Mouse (Mus musculus): ENCODE measurements around the gene Ubxn1. TPM values are rescaled to one million over a fixed set of nuclear protein-coding genes. Genes with fewer than 3 reads are reported as not detected.
A peak's percentile ranks its signal among the peaks of the same experiment; 100 is the strongest.
"Not testable (repeated sequence)": the region's sequence is repeated elsewhere in the genome, so short reads cannot be mapped to it uniquely, and the experiment has no call there.

Gene Ubxn1
- polyA plus RNA-seq, 1 experiment from 2014 or later: 120 TPM

DNA sequence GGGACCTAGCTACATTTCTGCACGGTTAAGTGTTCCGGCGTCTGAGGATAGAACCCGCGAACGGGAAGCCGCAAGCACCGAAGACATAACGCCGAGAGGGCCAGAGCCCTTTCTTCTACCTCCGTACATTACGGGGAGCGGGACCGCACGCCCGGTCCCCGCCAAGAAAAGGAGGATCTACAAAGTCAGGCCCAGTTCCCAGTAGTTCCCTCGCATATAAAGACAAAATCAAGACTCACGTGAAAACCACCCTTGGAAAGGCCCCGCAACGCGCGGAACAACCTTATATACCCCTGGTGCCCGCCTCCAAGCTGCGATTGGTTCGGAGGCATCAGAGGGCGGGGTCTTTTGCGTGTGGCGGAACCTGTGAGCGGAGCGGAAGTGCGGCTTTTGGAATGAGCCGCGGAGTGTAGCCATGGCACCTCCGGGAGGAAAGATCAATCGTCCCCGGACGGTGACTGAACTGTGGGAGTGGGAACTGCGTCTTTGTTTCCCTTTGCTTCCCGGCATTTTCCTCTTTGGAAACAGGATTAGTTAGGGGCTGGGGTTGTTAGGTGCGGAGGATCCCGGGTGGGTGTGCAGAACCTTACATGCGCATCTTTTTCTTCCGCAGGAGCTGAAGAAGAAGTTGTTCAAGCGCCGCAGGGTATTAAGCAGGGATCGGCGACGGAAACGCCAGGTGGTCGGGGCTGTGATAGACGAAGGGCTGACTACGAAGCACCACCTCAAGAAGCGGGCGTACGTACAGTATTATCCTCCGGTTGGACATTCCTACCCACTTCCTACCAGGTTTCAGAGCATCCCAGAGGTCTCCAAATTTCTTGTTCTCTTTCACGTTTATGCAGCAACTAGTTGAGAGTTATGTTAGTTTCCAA is 17.5 kb downstream of the Ubxn1 start, which contains the start of the genes 1810009A15Rik and Gm49416:
Gene 1810009A15Rik, plus strand, starts transcription at position 343 of the 875 bp plus-strand sequence.
Gene Gm49416, plus strand, starts transcription at position 416 of the 875 bp plus-strand sequence.
- Histone ChIP-seq H3K4me2 (peak within 1 kb of the TSS; percentile 81), H3K27me3 (no peaks in the 10 kb centered on the region), H3K4me1 (replicated peaks) (peaks cover 12% of the 10 kb centered on the region), H3K27ac (peak within 1 kb of the TSS; percentile 86), H3K9ac (peak within 1 kb of the TSS; percentile 86), H3K9me3 (replicated peaks) (no peaks in the 10 kb centered on the region), H3K4me3 (peak within 1 kb of the TSS; percentile 84), H3K36me3 (peaks cover 9% of the 10 kb centered on the region; the same call in 1 of the 2 replicates)
- WGBS: under 1% methylated on average over 58 of the region's 58 CpGs
- peak; percentile 93 for ATAC-seq (replicated peaks; ENCODE audit: insufficient number of reproducible peaks, insufficient read depth, low FRiP score, low read depth)

DNA sequence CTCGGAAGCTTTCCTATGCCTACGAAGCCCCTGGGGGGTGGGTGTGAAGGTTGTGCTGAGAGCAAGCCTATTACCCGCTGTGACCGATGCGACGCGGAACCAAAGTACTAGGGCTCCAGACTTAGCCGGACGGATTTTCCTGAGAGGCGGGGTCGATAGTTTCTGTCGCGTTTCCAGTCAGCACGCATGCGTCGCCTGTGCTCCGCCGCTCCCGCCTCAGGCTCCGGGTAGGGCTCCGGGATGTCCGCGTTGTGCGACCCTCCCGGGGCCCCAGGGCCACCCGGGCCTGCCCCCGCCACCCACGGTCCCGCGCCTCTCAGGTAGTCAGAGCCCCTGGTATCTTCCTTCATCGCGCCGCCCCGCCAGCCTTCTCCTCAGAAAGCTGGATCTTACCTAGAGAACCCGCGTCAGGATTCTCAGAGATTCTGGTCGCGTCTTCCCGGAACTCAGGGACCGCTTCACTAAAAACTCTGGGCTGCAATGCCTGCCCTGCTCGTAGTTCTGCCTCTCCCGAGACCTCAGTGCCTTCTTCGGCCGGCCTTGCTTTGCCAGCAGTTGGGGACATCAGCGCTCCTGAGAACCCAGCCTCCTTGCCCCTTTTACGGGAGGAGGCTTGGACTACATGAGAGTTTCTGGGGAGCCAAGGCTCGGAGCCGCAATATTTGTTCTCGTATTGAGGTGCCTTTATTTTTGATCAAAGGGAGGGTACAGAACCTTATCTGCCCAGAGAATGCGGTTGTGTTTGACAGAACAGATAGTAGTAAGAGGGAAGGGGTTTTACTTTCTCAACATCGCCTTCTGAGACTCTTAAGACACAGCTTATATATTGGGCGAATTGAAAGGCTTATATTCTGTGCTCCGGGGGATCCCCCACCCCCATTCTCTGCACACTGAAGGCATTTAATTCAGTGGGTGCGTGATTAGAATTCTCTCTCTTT is 21.8 kb downstream of the Ubxn1 start, which contains the start of gene Ints5:
Gene Ints5, plus strand, starts transcription at position 177 of the 938 bp plus-strand sequence.
- ATAC-seq (replicated peaks; ENCODE audit: insufficient number of reproducible peaks, insufficient read depth, low FRiP score, low read depth): peak; percentile 27
- Histone ChIP-seq H3K4me2 (peak within 1 kb of the TSS; percentile 90), H3K36me3 (peaks cover 27% of the 10 kb centered on the region), H3K9me3 (replicated peaks) (no peaks in the 10 kb centered on the region), H3K4me1 (replicated peaks) (peaks cover 26% of the 10 kb centered on the region), H3K27ac (peak within 1 kb of the TSS; percentile 85), H3K27me3 (no peaks in the 10 kb centered on the region), H3K9ac (peak within 1 kb of the TSS; percentile 92), H3K4me3 (peak within 1 kb of the TSS; percentile 90)
- WGBS: 2% methylated on average over 54 of the region's 54 CpGs

DNA sequence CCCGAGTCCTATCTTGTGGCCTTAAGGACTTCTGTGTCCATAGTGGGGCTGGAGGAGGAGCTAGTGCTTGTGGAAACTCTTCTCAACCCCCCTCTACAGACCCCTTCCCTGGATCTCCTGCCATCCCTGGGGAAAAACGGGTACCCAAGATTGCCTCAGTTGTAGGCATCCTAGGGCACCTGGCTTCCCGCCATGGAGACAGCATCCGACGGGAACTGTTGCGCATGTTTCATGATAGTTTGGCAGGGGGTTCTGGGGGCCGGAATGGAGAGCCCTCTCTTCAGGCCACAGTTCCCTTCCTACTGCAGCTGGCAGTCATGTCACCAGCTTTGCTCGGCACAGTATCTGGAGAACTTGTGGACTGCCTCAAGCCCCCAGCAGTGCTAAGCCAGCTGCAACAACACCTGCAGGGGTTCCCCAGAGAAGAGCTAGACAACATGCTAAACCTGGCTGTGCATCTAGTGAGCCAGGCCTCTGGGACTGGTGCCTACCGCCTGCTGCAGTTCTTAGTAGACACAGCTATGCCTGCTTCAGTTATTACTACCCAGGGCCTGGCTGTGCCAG is 24.2 kb downstream of the Ubxn1 start:
- no peak overlapping the region; the same call in 1 of the 2 replicates for H3K9ac ChIP-seq
- no peak overlapping the region for H3K4me2 ChIP-seq
- H3K27ac ChIP-seq: no peak overlapping the region
- H3K4me1 ChIP-seq (replicated peaks): peaks cover 37% of the 10 kb centered on the region
- 91% methylated on average over 9 of the region's 9 CpGs for WGBS
- no peak overlapping the region for H3K4me3 ChIP-seq
- no peak for ATAC-seq (replicated peaks; ENCODE audit: insufficient number of reproducible peaks, insufficient read depth, low FRiP score, low read depth)
- no peaks in the 10 kb centered on the region for H3K27me3 ChIP-seq
- no peaks in the 10 kb centered on the region for H3K9me3 ChIP-seq (replicated peaks)
- H3K36me3 ChIP-seq: peaks cover 25% of the 10 kb centered on the region

DNA sequence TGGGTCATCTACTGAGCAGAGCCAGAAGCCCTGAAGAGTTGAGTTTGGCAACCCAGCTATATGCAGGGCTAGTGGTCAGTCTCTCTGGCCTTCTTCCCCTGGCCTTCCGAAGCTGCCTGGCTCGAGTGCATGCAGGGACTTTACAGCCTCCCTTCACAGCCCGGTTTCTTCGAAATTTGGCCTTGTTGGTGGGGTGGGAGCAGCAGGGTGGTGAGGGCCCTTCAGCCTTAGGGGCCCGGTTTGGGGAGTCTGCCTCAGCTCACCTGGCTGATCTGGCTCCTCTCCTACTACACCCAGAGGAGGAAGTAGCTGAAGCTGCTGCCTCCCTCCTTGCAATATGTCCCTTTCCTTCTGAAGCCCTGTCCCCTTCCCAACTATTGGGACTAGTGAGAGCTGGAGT is 24.9 kb downstream of the Ubxn1 start:
- H3K36me3 ChIP-seq: peaks cover 18% of the 10 kb centered on the region
- H3K4me2 ChIP-seq; H3K27me3 ChIP-seq; H3K27ac ChIP-seq; H3K9ac ChIP-seq; ATAC-seq (replicated peaks; ENCODE audit: insufficient number of reproducible peaks, insufficient read depth, low FRiP score, low read depth); H3K9me3 ChIP-seq (replicated peaks); H3K4me3 ChIP-seq: not testable (repeated sequence)
- WGBS: 81% methylated on average over 5 of the region's 5 CpGs
- peaks cover 37% of the 10 kb centered on the region for H3K4me1 ChIP-seq (replicated peaks)

DNA sequence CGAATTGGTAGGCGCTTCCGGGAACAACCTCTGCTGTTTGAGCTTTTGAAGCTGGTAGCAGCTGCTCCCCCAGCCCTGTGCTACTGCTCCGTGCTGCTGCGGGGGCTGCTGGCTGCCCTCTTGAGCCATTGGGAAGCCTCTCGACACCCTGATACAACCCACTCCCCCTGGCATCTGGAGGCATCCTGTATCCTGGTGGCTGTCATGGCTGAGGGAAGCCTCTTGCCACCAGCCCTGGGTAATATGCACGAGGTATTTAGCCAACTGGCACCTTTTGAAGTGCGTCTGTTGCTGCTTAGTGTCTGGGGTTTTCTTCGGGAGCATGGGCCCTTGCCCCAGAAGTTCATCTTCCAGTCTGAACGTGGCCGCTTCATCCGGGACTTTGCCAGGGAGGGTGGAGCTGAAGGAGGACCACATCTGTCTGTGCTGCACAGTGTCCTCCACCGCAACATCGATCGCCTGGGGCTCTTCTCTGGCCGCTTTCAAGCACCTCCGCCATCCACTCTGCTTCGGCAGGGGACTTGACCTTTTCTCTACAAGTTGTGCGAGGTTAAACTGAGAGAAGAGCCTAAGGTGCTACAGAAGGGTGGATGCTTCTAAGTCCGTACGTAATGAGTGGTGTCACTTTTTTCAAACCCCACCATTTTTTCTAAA is 26.0 kb downstream of the Ubxn1 start:
- not testable (repeated sequence) for H3K27me3 ChIP-seq; H3K9me3 ChIP-seq (replicated peaks)
- Histone ChIP-seq H3K4me1 (replicated peaks) (peaks cover 37% of the 10 kb centered on the region), H3K9ac (peak overlapping the region; percentile 54), H3K27ac (peak overlapping the region; percentile 83), H3K4me3 (peak overlapping the region; percentile 88), H3K4me2 (peak overlapping the region; percentile 76), H3K36me3 (peaks cover 23% of the 10 kb centered on the region)
- ATAC-seq (replicated peaks; ENCODE audit: insufficient number of reproducible peaks, insufficient read depth, low FRiP score, low read depth): peak; percentile 28
- WGBS: 23% methylated on average over 21 of the region's 21 CpGs

DNA sequence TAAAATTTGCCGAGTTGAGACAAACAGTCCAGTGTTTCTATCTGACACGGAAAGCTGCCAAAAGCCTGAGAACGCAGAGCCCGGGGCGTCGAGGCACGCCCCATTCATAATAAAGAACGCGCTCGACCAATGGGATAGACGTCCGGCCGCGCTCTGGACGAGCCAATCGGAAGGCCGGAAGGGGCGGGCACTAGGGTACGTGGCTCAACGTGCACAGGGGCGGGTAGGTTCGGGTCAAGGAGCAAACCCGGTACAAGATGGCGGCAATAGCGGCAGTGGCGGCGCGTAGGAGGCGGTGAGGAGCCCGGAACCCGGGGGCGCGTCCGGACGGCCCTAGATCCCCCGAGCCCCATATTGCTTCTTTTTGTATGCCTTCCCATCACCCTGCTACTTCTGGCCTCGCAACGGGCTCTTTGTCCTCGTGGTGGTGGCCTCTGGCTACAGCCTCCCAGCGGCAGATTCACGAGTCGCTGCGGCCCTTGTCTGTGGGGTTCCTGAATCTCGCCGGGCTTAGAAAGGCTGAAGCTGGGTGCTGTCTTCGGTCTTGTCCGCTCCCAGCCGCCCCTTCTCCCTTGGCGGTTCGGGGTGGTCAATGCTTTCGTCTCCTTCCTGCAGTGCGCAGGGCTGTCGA is 26.7 kb downstream of the Ubxn1 start, which contains the start of gene Ganab:
Gene Ganab, plus strand, starts transcription at position 207 of the 631 bp plus-strand sequence.
- Histone ChIP-seq H3K4me1 (replicated peaks) (peaks cover 37% of the 10 kb centered on the region), H3K27ac (peak within 1 kb of the TSS; percentile 89), H3K9ac (peak within 1 kb of the TSS; percentile 92), H3K9me3 (replicated peaks) (no peaks in the 10 kb centered on the region), H3K27me3 (no peaks in the 10 kb centered on the region), H3K4me3 (peak within 1 kb of the TSS; percentile 88), H3K4me2 (peak within 1 kb of the TSS; percentile 76), H3K36me3 (peaks cover 28% of the 10 kb centered on the region)
- ATAC-seq (replicated peaks; ENCODE audit: insufficient number of reproducible peaks, insufficient read depth, low FRiP score, low read depth): peak; percentile 98
- WGBS: under 1% methylated on average over 53 of the region's 53 CpGs

DNA sequence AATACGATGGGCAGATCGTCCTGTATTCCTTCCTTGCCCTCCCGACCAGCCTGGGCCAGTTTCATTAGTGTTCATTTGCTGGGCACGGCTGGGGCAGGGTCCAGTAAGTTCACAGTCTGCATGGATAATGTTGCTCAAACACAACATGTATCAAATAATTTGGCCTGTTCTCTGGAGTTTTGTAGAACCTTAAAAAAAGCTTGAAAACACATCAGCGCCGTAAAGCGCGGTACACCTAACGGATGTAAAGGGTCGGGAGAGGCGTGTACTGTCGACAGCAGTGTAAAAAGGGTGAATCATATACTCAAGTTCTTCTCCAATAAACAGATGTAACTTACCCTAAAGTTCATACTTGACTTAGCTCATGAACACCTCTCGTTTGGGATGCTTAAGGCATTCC is 27.3 kb downstream of the Ubxn1 start:
- Histone ChIP-seq H3K9me3 (replicated peaks) (no peaks in the 10 kb centered on the region), H3K27me3 (no peaks in the 10 kb centered on the region), H3K4me2 (peak overlapping the region; percentile 76), H3K4me3 (peak overlapping the region; percentile 88), H3K9ac (peak overlapping the region; percentile 92), H3K27ac (peak overlapping the region; percentile 89), H3K36me3 (peaks cover 34% of the 10 kb centered on the region), H3K4me1 (replicated peaks) (peaks cover 34% of the 10 kb centered on the region)
- WGBS: 4% methylated on average over 13 of the region's 13 CpGs
- ATAC-seq (replicated peaks; ENCODE audit: insufficient number of reproducible peaks, insufficient read depth, low FRiP score, low read depth): no peak

DNA sequence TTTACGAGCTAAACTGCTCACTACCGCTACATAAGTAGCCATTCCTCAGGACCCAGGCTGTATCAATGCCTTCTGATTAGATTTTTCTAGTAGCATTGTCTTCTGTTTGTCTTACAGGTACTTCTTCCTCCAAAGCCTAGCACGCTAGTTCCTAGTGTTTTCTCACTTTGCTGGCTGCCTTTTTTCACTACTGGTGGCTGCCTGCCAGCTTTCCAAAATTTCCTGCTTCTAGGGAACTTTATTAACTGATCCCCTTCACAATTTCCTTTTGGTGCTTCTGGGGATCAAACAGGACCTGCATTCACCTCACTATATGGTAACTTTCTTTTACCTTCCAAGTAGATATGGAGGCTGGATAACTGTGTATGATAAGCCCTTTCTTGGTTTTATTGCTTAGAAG is 27.8 kb downstream of the Ubxn1 start:
- Histone ChIP-seq H3K9ac (peak overlapping the region; percentile 92), H3K4me1 (replicated peaks) (peaks cover 29% of the 10 kb centered on the region), H3K36me3 (peaks cover 37% of the 10 kb centered on the region), H3K4me2 (peak overlapping the region; percentile 76), H3K27me3 (no peaks in the 10 kb centered on the region), H3K4me3 (peak overlapping the region; percentile 88), H3K9me3 (replicated peaks) (no peaks in the 10 kb centered on the region), H3K27ac (no peak overlapping the region)
- ATAC-seq (replicated peaks; ENCODE audit: insufficient number of reproducible peaks, insufficient read depth, low FRiP score, low read depth): no peak
- WGBS: 34% methylated on average over 3 of the region's 3 CpGs

DNA sequence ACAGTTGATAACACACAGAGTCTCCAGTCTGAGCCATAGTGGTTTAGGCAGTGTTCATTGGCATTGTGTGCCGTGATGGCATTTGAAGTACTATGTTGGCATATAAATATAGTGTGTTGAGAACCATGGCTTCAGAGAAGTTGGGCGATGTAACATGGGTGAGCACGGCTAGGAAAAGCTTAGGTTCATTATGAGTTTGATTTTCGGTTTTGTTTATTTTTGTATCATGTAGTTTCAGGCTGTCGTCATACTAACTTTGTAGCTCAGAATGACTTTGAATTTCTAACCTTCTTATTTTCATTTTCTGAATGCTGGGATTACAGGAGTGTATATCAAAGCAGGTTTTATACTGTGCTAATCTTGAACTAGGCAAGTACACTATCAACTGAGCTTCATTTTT is 32.1 kb downstream of the Ubxn1 start:
- Histone ChIP-seq H3K4me1 (replicated peaks) (peaks cover 11% of the 10 kb centered on the region), H3K27me3 (no peaks in the 10 kb centered on the region), H3K4me3 (no peak overlapping the region), H3K9me3 (replicated peaks) (no peaks in the 10 kb centered on the region), H3K36me3 (peaks cover 60% of the 10 kb centered on the region), H3K4me2 (no peak overlapping the region), H3K27ac (no peak overlapping the region), H3K9ac (no peak overlapping the region)
- no peak for ATAC-seq (replicated peaks; ENCODE audit: insufficient number of reproducible peaks, insufficient read depth, low FRiP score, low read depth)
- WGBS: 90% methylated on average over 5 of the region's 5 CpGs

DNA sequence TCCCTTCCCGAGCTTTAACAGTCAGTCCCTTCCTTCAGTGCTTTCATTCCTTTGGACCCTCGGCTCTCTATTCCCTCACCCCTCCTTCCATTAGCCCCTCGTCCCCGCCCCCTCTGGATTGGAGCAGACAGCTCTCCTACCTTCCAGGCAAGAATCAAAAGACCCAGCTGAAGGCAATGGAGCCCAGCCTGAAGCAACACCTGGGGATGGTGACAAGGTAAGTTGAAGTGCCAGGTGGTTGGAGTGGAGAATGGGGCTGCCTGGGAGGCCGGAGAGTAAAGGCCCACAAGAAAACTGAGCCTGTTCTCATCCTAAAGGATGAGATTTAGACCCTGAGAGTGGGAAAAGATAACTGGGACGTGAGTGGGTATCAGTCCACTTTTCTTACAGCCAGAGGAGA is 37.2 kb downstream of the Ubxn1 start:
- 88% methylated on average over 6 of the region's 6 CpGs for WGBS
- H3K4me2 ChIP-seq: no peak overlapping the region

More for the DNA sequence above, 37.2 kb downstream of the Ubxn1 start:
- H3K27me3 ChIP-seq: no peaks in the 10 kb centered on the region
- H3K4me1 ChIP-seq (replicated peaks): no peaks in the 10 kb centered on the region
- H3K27ac ChIP-seq: no peak overlapping the region
- peaks cover 96% of the 10 kb centered on the region for H3K36me3 ChIP-seq
- ATAC-seq (replicated peaks; ENCODE audit: insufficient number of reproducible peaks, insufficient read depth, low FRiP score, low read depth): no peak
- H3K9ac ChIP-seq: no peak overlapping the region
- H3K4me3 ChIP-seq: no peak overlapping the region
- H3K9me3 ChIP-seq (replicated peaks): no peaks in the 10 kb centered on the region
